11 mouse cellular contexts compared by ENCODE assay signal in the genomic region with DNA sequence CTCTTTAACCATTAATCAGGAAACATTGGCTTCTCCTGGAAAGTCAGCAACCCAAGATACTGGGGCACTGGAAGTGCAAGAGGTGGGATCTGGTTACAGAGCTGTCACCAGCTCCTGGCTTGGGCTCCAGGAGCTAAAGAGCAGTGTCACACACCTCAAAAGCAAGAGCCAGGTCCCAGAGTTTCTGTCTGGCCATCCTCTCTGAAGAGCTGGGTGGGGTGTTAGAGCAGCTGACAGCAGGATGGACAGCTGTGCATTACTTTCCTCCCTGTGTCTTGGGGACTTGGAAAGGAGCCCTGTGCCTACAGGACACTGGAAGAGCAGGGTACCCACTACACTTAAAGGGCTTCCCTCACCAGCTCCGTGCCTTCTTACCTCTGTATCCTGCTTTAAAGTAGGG.
"Had no signal": no experiment of that assay in that cellular context is flagged by ENCODE, and none has a peak within 500 bp of the region (broad histone marks: within the 10 kb centered on the region; RNA-seq: fewer than 3 reads in every experiment).

No protein-coding gene starts in this region.

- DNase-seq: left cerebral cortex, postnatal 4 days; liver; liver, embryonic 13.5 days; liver, postnatal 0 days; lung, adult 18-20 months; lung, adult 2 months; lung, embryonic 14.5 days; lung, postnatal 10 days; lung, postnatal 14 days; lung, postnatal 36 days; midbrain, embryonic 14.5 days had no signal
